Mouse (Mus musculus): ENCODE measurements around the gene Castor2.

DNA sequence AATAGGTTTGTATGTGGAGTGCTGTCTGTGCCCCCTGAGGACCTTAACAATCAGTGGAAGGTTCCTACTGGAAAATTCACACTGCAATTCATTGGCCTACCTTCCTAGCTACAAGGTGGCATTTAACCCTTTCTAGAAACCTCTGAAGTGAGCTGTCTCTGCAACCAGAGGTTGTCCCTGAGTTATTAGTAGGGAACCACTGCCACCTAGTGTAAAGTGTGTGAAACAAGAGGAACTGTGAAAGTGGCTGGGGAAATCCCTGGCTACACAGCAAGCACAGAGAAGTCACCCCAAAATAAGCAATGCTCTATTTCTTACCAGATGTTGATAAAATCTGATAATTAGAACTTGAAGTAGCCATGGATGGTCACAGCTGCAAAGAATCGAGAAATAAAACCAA is 31.6 kb upstream of the Castor2 start:
- TF ChIP-seq POLR2A (IDR thresholded peaks at IDR 0.05; ENCODE audit: borderline replicate concordance, extremely low read depth, low read depth, low read length) (no peak), CTCF (IDR thresholded peaks at IDR 0.05; ENCODE audit: insufficient read depth, low read length) (no peak)
